Mouse (Mus musculus) monocyte, adult 2 months (primary cell): ENCODE measurements around the gene Ino80d.
A peak's percentile ranks its signal among the peaks of the same experiment; 100 is the strongest.
"Not testable (repeated sequence)": the region's sequence is repeated elsewhere in the genome, so short reads cannot be mapped to it uniquely, and the experiment has no call there.

Source experiments
- DNase-seq, 2 experiments: peaks; one replicate each; pipeline ENCODE4 v3.0.0; 2022; ENCODE audit warnings: low spot score in 2 of 2, low read depth in 1 of 2

Ino80d gene

GRCm38 (mm10) chr1:63114136-63114781 is at the start of gene Ino80d:
Gene Ino80d (minus strand): TSS chr1:63114667.
- peak; percentile 55 to 78 for DNase-seq

DNA sequence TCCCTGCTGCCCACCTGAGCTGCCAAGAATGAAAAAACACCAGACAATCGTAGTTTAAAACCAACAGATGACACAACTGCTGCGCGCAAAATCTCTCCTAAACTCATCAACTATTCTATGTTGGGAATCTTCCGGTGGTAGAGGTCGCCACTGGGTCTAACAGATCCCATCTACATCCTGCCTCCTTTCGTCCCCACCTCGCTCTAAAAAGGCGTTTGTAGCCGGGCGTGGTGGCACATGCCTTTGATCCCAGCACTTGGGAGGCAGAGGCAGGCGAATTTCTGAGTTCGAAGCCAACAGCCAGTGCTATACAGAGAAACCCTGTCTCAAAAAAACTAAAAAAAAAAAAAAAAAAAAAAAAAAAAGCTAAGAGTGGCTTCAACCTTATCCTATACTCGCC is 25.8 kb upstream of the Ino80d start:
- no peak for DNase-seq

DNA sequence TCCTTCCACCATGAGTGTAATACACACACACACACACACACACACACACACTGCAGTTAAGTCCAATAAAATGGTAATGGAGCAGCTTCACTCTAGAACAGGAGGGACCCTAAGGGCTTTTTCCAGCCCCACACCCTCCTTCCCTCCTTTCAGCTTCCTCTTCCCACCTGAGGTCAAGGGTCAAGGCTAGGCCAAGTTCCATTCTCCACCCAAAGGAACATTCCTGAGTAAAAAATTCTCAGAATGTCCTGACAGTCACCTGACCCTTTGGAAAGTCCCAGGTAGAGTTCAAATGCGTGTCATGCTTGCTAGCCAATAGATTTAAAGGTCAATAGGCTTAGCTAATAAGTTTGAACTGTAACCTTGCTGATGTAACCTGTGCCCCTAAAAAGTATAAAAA is 24.1 kb upstream of the Ino80d start:
- DNase-seq, result not testable (repeated sequence)

DNA sequence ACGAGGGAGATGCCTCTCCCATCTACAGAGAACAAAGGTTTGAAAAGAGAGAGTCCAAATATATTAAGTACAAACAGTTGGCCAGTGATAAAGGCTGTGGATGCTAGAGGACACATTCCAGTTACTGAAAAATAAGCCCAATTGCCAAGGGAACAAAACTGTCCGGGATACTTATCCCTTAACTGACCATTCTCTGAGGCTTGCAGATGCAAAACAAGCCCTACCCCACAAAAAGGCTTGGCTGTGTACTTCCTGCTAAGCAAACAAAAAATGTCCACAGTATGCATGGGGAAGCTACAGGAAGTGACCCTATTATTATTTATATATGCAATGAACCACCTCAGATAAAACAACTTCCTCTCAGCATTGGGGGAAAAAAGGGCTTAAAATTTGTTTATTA is 23.5 kb upstream of the Ino80d start:
- no peak for DNase-seq

DNA sequence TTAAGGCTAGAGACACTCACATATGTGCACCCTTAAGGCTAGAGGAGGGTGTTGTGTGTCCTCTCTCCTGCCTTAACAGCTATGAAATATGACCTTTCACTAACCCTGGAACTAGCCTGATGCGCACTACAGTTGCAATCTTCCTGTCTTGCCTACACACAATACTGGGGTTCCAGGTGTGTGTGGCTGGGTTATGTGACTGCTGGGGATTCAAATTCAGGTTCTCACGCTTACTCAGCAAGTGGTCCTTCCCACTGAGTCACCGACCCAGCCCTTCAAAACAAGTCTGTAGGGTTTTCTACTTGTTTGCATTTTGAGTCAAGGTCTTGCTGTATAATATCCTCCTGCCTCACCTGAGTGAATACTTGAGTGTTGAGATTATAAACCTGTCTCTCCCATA is 20.1 kb upstream of the Ino80d start:
- no peak for DNase-seq

GRCm38 (mm10) chr1:63131766-63132165 is 17.3 kb upstream of the Ino80d start:
- DNase-seq, result no peak

- DNase-seq, result no peak
Measured at GRCm38 (mm10) chr1:63130883-63131282, 16.4 kb upstream of the Ino80d start.

GRCm38 (mm10) chr1:63129857-63130690 is 15.6 kb upstream of the Ino80d start:
- DNase-seq, result no peak

DNA sequence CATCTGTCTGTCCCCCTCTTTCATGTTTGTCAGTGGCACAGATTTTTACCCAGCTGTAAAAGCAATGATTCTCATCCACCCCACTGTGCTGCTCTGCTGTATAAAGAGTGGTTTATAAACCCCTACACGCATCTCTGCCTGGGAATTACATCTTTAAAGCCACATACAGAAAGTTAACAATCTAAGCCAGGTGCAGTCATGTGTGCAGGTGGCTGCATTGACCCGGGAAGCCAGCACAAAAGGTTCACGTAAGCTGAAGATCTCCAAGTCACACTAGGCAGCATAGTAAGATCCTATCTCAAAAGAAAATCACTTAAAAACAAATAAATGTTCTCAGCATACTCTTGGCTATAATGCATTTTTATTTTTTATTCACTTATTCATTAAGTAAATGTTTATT is 14.8 kb upstream of the Ino80d start:
- no peak for DNase-seq

GRCm38 (mm10) chr1:63126206-63126605 is 11.7 kb upstream of the Ino80d start:
- DNase-seq, result no peak

DNA sequence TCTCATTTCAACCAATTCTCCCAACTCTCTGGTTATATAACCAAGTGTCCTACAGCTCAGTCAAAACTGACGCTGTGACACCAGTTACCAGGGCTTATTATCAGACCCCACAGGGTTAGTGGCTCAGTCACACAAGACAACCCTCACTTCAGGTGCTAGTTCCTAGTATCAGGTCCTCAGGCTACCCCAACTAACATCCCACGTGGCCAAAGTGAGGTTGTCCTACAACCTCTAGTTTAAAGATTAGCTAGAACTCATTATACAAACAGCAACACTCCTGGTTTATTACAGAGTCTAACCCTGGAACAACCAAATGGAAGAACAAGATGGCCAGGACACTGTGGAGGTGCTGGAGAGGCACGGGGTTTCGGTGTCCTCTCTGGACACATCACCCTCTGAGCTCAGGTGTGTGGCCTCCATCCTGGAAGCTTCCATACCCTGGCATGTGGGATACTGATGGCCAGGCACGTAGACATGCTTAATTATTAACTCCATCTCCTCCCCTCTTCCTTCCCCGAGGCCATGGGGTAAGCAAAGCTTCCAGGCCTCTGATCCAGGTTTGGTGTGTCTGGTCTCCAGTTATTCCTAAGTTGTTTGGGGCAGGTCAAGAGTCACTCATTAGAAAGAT is 9.5 kb upstream of the Ino80d start:
- no peak for DNase-seq

GRCm38 (mm10) chr1:63122005-63122404 is 7.5 kb upstream of the Ino80d start:
- DNase-seq, result no peak

DNA sequence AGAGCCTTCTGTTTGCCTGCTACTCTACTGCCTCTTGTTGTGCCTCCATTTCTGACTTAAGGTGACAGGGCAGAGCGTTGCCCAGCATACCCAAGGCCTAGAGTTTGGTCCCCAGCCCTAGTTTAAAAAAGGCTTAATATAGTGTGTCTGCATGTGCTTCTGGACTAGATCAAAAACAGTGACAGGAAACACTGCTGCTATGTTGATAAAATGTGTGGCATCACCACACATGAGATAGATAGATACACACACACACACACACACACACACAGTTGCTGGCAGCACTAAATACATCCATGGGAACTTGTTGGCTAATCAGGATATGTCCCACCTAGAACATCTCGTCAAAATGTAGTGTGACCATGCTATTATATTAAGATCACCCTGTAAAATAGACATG is 5.9 kb upstream of the Ino80d start:
- no peak for DNase-seq

GRCm38 (mm10) chr1:63119675-63120074 is 5.2 kb upstream of the Ino80d start:
- no peak for DNase-seq

- no peak for DNase-seq
Measured at GRCm38 (mm10) chr1:63115540-63115939, 1.1 kb upstream of the Ino80d start.

GRCm38 (mm10) chr1:63115096-63115495 is 629 bp upstream of the Ino80d start:
- DNase-seq, result no peak

DNA sequence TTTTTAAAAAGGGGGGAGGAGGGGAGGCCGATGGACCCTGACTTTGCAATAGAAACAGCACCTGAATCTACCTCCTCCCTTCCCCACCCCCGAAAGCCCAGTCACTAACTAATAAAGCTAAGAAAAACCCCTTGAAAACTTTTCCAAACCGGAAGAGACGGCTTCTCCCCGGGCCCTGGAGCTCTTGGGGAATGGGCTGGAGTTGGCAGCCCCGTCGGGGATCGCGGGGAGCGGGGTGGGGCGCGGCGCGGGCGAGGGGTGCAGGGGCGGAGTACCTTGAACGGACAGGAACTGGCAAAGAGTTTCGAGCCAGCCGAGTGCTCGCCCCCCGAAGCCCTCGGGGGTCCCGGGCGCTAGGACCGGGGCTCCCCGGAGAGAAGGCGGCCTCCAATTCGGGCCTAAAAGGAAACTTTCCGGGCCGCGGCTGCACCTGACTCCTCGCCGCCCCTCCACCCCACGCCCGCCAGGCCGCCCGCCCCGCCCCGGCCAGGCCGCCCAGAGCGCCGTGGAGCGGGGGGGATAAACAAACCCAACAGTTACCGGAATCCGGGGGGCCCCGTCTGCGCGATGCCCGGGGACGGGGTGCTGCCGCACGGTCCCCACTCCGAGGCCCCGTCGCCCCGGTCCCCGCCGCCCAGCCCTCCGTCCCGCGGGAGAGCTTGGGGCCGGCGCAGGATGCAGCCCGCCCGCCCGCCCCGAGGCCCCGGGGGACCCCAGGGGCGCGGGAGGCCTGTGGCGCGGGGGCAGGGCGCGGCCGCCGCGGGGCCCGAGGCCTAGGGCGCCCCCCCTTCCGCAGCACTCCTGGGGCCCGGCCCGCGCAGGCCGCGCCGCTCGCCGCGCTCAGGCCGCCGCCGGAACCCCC is 962 bp downstream of the Ino80d start:
- peak in 1 of 2 experiments; percentile 46 for DNase-seq

DNA sequence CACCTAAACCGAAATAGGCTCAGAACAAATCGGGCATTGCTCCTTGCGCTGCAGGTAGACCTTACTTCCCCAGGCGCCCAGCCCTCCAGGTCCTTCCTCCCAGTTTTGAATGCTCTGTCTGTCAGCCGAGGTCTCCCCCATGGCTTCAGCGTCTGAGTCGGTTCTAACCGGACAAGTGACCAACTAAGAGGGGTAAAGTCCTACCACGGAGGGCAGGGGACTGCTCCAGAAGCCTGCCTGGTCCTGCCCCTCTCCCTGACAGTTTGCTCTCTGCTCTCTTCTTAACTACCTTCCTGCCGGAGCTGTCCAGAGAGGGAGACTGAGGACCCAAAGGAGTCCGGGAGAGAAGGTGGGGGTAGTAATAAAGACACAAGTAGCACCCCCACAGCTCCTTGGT is 1.6 kb downstream of the Ino80d start:
- DNase-seq, result peak in 1 of 2 experiments; percentile 14

- DNase-seq, result no peak
Measured at GRCm38 (mm10) chr1:63112151-63112864, 2.2 kb downstream of the Ino80d start.

GRCm38 (mm10) chr1:63110536-63111285 is 3.8 kb downstream of the Ino80d start:
- DNase-seq, result peak; percentile 38 to 39
